Mouse (Mus musculus): Measurements from ENCODE around the gene Stx16.

Gene Stx16

GRCm38 (mm10) chr2:174076433-174076824, 321 bp downstream of the Stx16 start:
- no peak for DNase-seq (ENCODE audit: low spot score)

GRCm38 (mm10) chr2:174077004-174077695, 1.0 kb downstream of the Stx16 start:
- peak; percentile 32 for DNase-seq (ENCODE audit: low spot score)

- DNase-seq (ENCODE audit: low spot score): no peak
Measured at GRCm38 (mm10) chr2:174077776-174078338, 1.7 kb downstream of the Stx16 start.

- DNase-seq (ENCODE audit: low spot score): no peak
Measured at GRCm38 (mm10) chr2:174081833-174082232, 5.7 kb downstream of the Stx16 start.

GRCm38 (mm10) chr2:174082380-174082918, 6.3 kb downstream of the Stx16 start:
- no peak for DNase-seq (ENCODE audit: low spot score)

- DNase-seq (ENCODE audit: low spot score): no peak
Measured at GRCm38 (mm10) chr2:174095086-174095485, 19.0 kb downstream of the Stx16 start.

GRCm38 (mm10) chr2:174102399-174102798, 26.3 kb downstream of the Stx16 start:
- no peak for DNase-seq (ENCODE audit: low spot score)

- DNase-seq (ENCODE audit: low spot score): no peak
Measured at GRCm38 (mm10) chr2:174103527-174103926, 27.4 kb downstream of the Stx16 start.

- DNase-seq (ENCODE audit: low spot score): no peak
Measured at GRCm38 (mm10) chr2:174107375-174107774, 31.3 kb downstream of the Stx16 start.

- DNase-seq (ENCODE audit: low spot score): peak; percentile 61
Measured at GRCm38 (mm10) chr2:174109991-174110782, 34.1 kb downstream of the Stx16 start, which contains the start of gene Npepl1. TSS of gene Npepl1 (plus strand) at chr2:174110349.

- no peak for DNase-seq (ENCODE audit: low spot score)
Measured at GRCm38 (mm10) chr2:174110783-174111549, 34.9 kb downstream of the Stx16 start.

- DNase-seq (ENCODE audit: low spot score): no peak
Measured at GRCm38 (mm10) chr2:174112931-174113330, 36.8 kb downstream of the Stx16 start.

- DNase-seq (ENCODE audit: low spot score): no peak
Measured at GRCm38 (mm10) chr2:174114148-174114864, 38.2 kb downstream of the Stx16 start.

GRCm38 (mm10) chr2:174116929-174117328, 40.8 kb downstream of the Stx16 start:
- peak; percentile 17 for DNase-seq (ENCODE audit: low spot score)

- DNase-seq (ENCODE audit: low spot score): peak; percentile 62
Measured at GRCm38 (mm10) chr2:174118141-174118540, 42.0 kb downstream of the Stx16 start.

GRCm38 (mm10) chr2:174119259-174119658, 43.2 kb downstream of the Stx16 start:
- no peak for DNase-seq (ENCODE audit: low spot score)

- no peak for DNase-seq (ENCODE audit: low spot score)
Measured at GRCm38 (mm10) chr2:174120631-174121030, 44.5 kb downstream of the Stx16 start.

GRCm38 (mm10) chr2:174121411-174121947, 45.4 kb downstream of the Stx16 start:
- DNase-seq (ENCODE audit: low spot score): no peak

- no peak for DNase-seq (ENCODE audit: low spot score)
Measured at GRCm38 (mm10) chr2:174122331-174122730, 46.2 kb downstream of the Stx16 start.

- no peak for DNase-seq (ENCODE audit: low spot score)
Measured at GRCm38 (mm10) chr2:174123731-174124130, 47.6 kb downstream of the Stx16 start.

Data from retina, embryonic 14.5 days (tissue).